Mouse (Mus musculus) activated CD4-positive, CD25-positive, alpha-beta regulatory T cell (primary cell): Measurements from ENCODE around the gene Selenok. TPM values are rescaled to one million over a fixed set of nuclear protein-coding genes. Genes with fewer than 3 reads are reported as not detected.

Source experiments
- polyA plus RNA-seq, 2 experiments: library from polyadenylated mRNA; unstranded; fragments of 100-300 nt; shearing (Covaris generic); gene quantifications; one replicate each; pipeline ENCODE4 v1.2.1; 2017

Selenok gene
- 100 to 1,000 TPM; 217 to 239 TPM for polyA plus RNA-seq

DNA sequence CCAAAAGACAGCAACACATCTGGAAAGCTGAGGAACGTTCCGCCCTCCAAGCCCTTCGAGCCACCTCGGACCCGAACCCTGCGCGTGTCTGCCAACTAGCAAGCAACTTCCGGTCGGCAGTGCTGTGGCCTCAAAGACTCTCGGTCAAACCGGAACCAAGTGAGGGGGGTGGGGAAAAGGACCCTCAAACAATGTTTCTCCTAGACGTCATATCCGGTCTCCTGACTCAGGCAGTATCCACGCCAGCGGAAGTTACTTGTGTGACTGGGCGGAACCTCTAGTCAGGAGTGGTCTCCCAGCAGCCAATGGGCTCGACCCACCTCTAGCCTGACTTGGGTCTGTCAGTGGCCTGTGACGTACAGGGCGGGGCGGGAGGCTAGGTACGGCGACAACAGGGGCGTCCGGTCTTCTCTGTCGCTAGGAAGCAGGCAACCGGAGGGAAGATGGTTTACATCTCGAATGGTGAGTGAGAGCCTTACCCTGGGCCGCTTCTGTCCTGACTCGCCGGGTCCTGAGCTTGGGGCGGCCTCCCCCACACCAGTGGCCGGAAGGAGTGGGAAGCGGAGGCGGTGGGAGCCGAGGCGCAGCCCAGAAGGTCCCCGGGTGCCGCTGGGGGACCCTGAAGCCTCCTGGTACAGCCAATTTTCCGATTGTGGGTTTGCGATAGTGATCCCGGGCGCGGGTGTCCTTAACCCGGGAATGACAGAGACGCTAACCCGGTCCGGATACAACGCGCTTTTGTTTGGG is at the start of gene Selenok:
Gene Selenok (plus strand): TSS at position 234 of the 747 bp plus-strand sequence.

DNA sequence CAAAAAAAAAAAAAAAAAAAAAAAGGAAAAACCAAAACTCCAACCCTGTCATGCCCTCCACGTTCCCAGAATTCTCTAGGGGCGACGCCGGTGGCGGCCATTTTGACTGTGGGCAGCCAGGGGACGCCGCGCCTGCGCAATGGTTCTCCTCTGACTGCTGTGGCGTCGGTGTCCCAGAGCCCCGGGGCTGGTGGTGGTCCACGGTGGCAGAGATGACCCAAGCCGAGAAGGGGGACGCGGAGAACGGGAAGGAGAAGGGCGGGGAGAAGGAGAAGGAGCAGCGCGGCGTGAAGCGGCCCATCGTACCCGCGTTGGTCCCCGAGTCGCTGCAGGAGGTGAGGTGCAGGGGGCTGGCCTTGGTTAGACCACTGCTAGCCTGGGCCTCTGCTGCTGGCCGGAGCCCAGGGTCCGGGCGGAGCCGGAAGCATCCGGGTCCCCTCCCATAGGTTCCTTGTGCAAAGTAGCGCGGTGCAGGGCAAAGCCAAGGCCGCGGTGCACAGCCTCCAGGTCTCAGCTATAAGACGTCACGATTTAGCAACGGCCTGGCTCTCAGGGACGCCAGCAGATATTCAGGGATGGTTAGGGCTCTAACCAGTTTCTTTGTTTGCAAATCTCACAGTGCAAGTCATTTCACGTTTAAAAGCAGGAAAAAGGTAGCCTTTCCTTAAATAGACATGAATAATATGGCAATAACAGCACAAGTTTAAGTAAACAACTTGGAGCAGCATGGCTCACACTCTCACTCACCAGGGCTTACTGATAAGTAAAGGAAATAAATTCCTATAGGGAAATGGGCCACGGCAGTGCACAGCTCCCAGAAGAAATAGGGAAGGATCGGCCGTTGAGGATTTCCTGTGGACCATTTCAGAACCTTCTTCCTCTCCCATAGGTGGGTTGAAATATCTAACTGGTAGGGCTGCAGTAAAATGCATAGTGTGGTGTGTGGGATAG is 10.4 kb downstream of the Selenok start, which contains the start of gene Actr8:
Gene Actr8 (plus strand): TSS at position 84 of the 951 bp plus-strand sequence.

DNA sequence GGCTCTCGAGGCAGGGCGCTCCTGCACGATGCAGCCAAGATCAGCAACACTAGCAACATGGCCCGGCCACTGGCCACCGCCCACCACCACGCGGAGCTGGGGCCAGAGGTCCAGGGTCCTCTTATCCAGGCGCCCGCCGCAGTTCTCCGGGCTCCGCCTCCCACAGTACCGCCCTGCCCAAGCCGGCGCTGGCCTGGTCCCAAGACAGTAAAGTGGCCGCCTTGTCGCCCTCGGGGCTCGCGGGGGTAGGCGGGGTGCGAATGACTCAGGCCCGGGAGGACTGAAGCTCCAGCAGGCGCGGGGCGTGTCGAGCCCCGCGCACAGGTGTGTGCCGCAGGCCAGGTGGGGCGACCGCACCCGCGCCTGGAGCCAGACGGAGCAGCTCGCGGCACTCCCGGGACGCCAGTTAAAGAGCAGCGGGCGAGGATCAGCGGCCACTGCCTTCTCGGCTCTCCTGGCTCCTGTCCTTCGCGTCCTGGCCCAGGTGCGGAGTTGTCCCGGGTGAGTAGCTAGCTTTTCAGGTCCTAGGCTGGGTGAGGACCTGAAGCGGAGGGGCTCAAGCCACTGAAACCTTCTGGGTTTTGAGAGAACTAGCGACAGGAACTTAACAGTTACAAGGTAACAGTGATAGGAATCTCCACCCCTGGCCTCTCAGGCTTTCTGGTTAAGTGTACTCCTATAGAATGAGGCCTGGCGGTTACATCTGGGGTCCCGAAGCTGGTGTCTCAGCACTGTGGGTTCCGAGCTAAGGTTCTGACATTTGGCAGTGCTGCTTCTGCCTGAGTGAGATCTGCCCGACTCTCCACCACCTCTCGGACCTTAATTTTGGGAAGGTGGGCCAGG is 40.8 kb downstream of the Selenok start, which contains the start of the genes Il17rb and Chdh:
Gene Il17rb (minus strand): TSS at position 164 of the 843 bp plus-strand sequence.
Gene Chdh (plus strand): TSS at position 291 of the 843 bp plus-strand sequence.

Other genes with a start within 250 kb of the Selenok start
- under 1 TPM in 1 of 2 experiments, not detected in 1; 0.12 TPM for gene Cacna2d3, start 246.4 kb upstream of the Selenok start, polyA plus RNA-seq
- 10 to 100 TPM; 45.5 to 55.1 TPM for gene Actr8, start 10.0 kb downstream of the Selenok start, polyA plus RNA-seq
- gene Il17rb, start 40.6 kb downstream of the Selenok start, polyA plus RNA-seq, result 10 to 100 TPM in 1 of 2 experiments, 1 to 10 TPM in 1; 5.2 to 19.1 TPM
- 1 to 10 TPM in 1 of 2 experiments, under 1 TPM in 1; 0.84 to 2.9 TPM for gene Chdh, start 40.7 kb downstream of the Selenok start, polyA plus RNA-seq